Mouse (Mus musculus) v-Abl transformed pro-B cells (cell line): ENCODE measurements at regions not wholly inside any gene's neighbourhood (a gene's known extent, or its start where the extent isn't known, plus 50 kb on each side); places are given as distances from the start of the nearest gene placed in this dataset.

ENCODE experiments used
- in situ Hi-C, 2 experiments: fragments of 400-800 bp; cut with MboI; formaldehyde crosslinking; loops; one replicate each; pipeline ENCODE4 v1.15.1; 2025; ENCODE audit not compliant: unreplicated experiment in 2 of 2

DNA sequence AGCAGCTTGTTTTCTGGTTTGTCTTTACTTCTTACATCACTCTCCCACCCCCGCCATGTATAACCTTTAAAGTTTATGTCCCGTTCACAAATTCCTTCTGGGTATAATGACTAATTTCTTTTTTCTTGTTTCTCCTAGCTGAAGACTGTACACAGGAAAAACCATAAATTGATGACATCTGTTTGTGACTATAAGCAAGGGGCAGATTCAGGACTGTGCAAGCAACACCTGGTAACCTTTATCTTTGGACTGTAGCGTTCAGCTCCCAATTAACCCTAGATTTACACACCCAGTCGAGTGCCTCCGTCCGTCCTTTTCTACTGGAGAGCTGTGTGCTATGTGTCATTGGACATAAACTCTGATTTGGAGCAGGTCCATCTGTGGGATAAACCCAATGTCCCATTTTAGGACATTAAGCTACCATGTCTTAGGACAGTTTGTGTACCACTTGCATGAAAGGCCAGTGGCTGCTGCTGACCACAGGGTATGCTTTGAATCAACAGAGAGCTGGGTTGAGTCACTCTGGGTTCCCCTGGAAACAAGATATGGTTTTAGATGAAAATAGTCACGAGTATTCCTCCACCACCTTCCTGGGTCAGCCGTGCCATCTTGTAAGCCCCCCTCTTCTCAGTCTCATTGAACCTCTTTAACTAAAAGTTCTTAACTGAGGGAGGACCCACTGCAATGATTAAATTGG lies 159.2 kb upstream of the Pgrmc2 start:
- in situ Hi-C loops, result no loop called here

DNA sequence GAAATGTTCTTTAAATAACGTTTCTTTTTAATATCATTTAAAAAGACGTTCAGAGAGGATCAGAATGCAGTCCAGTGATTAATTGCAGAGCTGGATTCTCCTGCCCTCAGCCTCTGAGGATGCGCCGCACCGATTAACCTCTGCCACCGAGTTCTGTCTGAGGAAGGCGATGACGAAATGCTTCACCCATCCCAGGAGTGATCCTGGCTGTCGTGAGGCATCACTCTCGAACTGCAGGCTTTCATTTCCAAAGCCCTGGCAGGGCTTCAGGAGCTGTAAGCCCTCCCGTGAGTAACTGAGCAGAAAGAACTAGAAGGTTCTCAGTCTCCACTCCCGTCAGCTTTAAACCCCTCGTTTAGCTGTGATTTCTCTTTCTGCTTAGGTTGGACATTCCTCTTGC lies 157.0 kb upstream of the Pgrmc2 start:
- in situ Hi-C loops, result no loop called here

DNA sequence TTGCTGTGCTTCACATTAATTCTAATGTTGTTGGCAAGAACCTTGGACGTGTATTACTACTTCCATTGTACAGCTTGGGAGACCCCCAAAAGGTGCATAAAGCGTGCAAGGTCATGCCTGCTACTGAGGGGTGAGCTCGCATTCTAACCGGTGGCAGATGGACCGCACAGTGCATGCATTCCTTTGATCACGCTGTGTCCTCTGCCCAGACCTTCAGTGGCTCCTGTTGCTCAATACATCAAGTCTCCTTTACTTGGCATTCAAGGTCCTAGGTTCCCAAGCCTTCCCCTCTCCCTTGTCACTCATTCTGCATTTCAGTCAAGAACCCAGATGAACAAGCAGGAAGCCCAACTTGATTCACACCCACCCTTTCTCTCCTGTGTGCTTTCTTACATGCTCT lies 156.4 kb upstream of the Pgrmc2 start:
- in situ Hi-C loops, result no loop called here

DNA sequence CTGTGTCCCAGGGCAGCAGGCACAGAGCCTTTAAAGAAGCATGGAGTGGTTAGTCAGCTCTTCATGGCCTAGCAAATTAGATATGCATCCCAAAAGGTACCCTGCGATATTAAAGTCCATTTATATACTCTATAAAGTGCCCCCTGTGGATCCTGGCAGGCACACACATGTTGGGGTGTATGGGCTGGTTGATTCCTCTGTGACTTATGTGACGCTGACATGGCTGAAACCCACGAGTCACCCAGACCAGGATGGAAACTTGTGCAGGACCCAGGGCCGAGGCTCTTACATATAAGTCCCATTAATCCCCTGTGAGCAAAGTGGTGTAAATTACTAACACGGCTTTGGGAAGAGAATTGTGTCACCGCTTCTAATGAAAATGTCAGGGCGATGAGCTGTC lies 155.2 kb upstream of the Pgrmc2 start:
- in situ Hi-C loops, result no loop called here

DNA sequence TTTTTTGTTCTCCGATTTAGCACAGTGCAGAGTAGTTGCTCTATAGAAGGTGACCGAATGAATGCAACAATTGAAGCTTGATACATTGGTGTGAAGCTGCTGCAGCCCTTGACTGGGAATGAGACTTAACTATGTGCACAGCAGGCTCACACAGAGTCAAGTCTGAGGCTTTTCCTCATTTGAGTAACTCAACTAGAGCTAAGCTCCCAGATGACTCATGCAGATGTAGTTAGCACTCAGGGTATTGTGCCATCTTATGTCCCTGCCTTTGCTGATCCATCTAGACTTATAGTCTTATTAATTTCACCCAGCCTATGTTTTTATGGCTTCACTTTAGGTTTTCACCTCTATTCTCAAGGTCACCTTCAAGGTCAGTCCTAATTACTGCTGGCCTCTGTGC lies 152.8 kb upstream of the Pgrmc2 start:
- in situ Hi-C loops, result no loop called here

DNA sequence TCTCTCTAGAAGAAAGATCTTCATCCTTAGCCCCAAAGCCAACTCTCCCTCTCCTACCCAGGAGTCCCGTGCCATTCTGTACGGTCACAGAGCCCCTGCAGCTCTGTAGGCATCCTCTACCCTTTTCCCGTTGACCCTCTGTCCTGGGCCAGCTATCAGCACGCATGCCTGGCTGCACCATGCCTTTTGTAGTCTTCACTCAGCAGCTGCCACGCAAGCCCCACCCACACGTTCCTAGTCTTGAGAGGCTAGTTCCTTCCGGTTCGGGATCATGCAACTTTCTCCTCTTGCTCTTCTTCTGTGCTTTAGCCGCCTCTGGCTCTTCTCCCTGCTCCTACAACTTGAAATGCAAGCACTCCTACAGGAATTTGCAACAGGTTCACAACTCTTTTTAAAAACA lies 152.1 kb upstream of the Pgrmc2 start:
- in situ Hi-C loops, result no loop called here

DNA sequence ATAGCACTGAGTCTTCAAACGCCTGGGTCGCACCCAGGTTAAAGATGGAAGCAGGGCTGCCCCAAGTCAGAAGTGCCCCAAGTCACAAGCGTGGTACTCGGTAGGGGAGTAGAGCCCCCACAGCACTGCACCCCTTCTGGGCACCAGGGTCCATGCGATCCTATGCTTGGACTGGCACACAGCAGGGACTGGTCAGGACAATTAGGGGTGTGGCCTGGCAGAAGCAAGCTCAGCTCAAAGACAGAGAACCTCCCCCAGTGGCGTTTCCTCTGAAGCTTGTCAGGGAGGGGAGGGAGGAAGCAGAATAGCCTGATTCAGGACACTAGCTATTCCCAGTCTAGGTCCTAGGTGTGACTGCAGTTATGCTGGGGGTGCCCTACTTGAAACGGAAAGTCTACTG lies 151.3 kb upstream of the Pgrmc2 start:
- in situ Hi-C loops, result no loop called here

DNA sequence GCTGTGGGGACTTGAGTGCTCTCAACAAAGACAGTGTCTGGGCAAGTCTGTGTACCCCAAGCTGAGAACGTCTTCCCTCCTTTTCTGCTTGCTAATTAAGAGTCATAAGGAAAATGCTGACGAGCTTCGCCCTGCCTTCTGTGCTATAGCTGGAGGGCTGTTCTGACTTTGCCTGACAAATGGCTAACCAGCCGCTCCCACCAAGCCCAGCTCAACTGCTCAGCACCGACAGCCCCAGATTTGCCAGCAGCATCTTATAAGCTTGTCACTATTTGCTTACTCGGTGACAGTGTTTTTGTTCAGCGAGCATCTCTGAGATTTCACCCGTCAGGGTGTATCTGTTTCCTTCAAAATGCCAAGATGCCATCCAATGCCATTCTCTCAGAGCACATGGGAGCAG lies 150.6 kb upstream of the Pgrmc2 start:
- in situ Hi-C loops, result no loop called here

DNA sequence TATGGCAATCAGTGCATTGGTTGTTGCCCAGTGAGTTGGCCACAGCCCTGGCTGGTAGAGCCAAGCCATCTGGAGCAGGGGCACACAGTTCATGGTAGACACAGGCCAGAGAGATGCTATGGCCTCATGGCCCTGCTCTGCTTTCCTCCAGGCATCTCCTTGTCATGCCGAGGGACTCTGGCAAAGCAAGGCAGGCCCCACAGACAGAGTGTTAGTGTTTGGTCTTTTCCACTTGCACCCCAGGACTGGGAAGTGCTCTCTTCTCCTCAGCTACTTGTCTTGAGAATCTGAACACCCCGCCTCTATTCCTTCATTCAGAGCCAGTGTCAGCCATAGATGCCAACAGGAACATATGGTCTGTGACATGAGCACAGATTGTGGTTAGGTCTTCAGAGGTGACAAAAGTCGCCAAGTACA lies 148.1 kb upstream of the Pgrmc2 start:
- in situ Hi-C loops, result no loop called here

DNA sequence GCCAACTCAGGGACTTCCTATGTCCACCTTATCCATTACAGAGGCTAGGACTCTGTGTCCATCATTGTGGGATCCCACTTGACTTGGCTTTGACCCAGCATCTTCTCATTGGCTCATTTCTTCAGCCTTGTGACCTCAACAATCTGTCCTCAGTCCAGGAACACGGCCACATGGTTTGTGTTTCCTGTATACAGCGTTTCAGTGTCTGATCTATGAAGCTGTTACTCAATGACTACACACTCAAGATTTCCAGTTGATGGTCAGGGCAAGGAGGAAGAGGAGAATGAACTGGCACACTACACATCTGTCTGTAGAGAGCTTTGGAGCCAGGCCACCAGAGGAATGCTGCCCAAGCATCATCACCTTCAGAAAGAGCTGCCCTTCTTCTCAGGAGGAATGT lies 146.6 kb upstream of the Pgrmc2 start:
- in situ Hi-C loops, result no loop called here

DNA sequence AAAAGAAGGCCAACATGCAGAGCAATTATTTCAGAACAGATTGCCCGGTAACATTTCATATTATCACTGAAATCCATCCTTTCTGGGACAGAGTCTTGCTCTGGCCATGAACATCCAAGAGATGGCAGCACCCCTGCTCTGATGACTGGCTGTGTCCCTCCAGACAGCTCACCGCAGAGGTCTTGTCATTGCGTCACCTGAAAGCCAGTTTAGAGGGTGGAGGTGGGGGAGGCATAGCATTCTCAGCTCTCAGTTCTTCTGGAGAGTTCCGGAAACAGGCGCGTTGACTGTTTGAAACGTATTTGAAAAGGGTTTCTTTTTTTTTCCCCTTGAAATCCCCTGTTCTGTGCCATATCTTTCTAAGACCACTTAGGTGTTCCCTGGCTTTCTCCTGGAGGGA lies 145.7 kb upstream of the Pgrmc2 start:
- in situ Hi-C loops, result no loop called here

DNA sequence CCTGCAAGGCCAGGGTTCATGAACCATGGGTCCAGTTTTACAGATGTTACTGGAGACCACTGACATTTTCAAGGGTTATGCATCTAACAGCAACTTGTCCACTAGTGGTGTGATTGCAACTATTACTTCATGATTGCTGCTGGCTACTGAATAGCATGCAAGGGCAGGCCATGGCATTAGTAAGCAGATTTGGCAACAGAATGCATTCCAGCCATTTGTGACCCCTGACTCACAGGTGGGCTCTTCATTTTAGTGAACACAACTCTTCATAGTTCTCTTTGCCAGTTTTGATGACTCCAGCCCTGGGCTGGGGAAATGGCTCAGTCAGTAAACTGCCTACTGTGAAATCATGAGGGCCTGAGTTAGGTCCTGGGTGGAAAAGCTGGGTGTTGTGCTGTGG lies 137.9 kb upstream of the Pgrmc2 start:
- in situ Hi-C loops, result no loop called here

DNA sequence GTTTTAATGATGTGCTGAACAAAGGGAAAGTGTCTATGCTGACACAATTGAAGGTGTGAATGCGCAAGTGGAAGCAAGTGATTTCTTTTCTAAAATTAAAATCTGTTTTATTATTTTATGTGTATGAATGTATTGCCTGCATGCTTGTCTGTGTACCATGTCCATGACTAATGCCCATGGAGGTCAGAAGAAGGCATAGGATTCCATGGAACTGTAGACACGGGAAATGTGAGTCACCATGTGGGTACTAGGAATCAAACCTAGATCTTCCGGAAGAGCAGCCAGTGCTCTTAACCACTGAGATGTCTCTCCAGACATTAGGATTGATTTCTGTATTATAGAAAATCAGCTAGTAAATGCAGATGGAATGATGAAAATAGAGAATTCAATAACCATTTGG lies 134.9 kb upstream of the Pgrmc2 start:
- in situ Hi-C loops, result no loop called here

DNA sequence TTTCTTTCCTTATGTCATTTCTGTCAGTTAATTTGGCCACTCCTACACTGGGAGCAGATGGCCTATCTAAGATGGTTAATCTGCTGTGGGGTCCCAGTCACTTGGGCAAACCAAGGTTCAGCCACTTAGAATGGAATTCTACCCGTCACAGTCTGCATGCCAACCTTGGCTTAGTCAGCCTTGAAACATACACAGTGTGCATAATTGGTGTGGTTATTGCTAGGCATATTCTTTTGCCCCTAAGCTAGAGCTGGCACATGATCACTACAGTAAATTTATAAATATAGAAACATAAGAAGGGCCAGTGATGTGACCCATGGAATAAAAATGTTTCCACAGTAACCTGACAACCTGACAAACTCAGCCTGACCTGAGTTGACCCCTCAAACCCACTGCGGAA lies 130.7 kb upstream of the Pgrmc2 start:
- in situ Hi-C loops, result no loop called here

DNA sequence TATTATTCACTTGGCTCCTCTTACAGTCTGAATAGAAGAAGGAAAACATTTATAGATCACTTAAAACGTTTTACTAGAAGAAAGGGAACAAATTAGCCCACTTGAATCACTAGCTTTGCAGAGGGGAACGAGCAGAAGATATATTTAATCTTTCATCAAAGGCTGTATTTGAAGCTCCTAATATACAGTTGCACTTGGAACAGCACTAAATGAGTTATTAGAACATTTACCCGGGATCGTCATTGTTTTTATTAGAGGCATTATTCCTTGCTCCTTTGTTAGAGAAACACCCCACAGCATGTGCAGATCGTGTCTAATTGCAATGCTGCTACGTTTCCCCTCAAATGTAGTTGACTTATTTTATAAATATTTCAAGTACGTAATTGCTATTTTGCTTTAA lies 127.5 kb upstream of the Pgrmc2 start:
- in situ Hi-C loops, result no loop called here

DNA sequence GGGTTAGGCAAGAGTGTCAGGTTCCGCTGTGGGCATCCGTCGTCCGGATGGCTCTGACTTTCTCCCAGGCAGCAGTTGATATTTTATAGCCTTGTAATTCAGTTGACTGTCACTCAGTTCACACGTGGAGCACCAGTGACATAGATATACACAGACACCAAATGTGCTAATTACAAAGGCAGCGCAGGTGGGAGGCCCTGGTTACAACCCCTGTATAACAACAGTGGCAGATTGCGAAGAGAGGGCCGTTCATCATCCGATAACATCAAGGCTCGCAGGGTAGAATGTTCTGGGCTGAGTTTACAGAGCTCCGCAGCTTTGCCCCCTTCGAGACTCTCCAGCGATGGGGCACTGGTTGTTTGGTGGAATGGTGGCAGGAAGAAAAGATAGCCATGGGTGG lies 120.0 kb upstream of the Pgrmc2 start:
- in situ Hi-C loops, result no loop called here

DNA sequence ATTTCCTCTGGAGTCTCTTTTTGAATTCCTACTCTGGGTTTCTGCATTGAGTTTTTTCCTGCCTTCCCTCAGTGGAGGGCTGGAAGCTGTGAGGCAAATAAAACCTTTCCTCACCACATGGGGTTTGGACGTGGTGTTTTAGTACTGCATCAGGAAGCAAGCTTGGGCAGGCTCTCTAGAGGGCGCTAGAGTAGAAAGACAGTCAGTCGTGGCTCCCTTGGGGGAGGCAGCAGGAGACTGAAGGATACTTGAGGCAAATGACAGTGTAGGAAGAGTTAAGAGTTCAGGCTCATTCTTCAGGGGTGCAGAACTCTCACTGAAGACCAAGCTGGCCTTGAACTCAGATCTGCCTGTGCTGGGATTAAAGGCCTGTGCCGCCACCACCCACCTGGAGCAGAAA lies 118.9 kb upstream of the Pgrmc2 start:
- in situ Hi-C loops, result no loop called here

DNA sequence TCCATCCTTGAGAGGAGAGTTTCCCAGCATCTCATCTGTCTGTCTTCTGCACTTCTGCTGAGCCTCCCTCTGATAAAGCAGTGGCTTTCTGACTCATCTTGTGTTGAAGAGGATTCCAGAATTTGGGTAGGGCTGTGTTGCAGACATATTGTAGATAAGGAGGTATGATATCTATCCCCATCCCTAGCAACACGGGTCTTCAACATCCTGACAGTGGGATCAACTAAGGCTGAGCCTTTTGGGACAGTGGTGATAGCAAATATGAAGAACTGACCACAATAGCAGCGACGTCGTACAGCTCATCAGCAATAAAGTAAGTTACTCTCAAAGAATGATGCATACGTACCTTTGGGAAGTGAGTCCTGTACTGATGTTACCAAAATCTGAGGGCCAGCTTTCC lies 117.2 kb upstream of the Pgrmc2 start:
- in situ Hi-C loops, result no loop called here

DNA sequence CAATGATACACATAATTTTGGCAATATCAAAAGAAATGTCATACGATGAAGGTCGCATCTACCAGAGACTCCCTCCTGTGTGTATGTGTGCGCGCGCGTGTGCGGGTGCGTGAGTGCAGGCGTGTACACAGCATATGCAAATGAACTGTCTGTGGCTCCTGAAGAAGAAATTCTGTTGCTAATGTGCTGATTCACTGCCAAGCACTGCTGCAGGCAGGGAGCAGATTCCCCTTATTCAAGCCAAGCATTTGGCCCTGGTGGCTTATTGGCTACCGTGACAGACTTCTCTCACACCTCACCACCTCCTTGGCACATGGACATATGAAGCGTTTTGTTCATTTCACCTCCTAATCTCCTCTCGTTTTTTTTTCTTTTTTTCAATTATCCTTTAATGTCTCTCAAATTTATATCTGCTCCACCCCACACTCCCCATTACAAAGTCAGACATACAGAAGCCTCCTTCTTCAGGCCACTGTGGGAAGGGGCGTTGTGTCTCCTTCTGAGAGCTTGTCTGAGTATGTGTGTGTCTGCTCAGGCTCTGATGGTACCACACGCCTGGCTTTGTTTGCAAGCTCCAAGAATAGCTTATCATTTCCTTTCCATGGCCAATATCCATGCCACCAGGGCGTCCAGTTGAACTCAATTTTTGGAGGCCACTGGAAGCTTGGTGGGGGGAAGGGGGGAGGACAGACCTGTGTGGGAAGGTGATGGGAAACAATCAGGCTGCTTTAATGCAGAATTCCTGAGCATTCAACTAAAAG lies 115.5 kb upstream of the Pgrmc2 start:
- in situ Hi-C loops, result no loop called here

DNA sequence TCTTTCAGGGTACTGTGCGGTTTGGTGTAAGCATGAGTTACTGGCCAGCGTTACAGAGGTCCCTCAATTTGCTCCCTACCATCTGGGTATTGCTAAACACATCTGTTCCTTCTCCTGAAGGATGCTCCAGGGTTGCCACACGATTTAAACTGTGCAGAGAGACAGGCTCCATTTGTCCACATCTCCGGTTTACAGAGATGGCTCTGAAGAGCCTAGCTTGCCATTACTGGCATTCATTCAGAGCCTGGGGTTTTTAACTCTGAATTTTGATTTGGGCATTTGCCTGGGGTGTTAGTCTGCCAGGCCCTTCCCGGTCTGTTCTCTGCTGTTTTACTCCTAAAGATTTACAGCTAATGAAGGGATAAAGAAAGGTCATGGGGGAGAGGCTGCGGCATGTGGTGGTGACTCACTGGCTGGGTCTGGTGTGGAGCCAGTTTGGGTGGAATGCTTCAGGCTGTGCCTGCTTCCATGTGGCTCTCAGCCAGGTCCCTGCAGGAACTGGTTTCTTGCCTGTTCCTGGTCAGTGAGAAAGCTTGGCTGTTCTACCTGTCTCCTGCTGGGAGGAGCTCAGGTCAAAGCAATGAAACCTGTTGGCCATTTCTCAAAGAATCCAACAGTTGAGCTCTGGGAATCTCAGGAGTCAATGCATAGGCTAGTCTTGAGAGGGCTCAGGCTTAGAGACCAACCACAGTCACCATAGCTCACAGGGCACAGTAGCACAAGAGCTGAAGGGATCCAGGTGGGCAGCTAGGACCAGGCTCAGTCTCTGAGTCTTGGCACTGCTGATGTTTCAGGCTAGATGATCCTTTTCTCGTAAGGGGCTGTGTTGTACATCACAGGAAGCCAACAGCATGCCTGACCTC lies 112.5 kb upstream of the Pgrmc2 start:
- in situ Hi-C loops, result no loop called here

DNA sequence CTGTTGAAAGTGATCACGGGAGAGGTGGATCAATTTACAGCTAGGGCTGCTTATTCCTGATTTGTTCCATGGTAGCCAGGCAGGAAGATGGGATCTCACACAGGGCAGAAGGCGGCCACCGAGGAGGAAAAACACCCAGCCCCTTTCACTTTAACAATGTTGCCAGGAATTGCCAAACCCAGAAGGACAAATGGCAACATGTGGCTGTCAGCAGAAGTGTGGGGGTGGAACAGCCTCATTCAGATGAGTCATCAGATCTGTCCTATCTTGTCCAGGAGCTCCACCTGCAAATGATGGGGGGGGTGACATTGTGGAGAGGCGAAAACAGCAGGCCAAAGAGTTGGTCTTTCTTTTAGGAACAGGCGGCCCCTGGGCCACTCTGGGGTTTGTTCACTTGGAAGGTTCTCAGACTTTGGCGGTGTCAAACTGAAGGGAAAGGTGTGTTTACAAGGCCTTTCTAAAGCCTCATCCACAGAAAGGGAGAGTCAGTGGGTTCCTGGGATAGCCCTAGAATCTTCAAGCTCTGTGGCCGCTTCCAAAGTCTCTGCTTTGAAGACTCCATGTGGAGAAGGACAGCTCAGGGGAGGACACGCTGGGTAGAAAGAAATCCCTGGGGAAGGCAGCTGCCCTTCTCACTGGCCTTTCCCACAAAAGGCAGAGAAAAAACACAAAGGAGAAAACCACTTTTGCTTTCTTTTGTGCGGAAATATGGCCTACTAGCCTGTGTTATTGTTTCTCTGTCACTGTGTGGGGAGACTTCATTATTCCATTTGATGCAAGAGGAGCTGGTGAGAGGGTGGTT lies 111.7 kb upstream of the Pgrmc2 start:
- in situ Hi-C loops, result no loop called here
